Mouse (Mus musculus): ENCODE results near the gene Klhl36. TPM values are rescaled to one million over a fixed set of nuclear protein-coding genes. Genes with fewer than 3 reads are reported as not detected.
"Not testable (repeated sequence)": the region's sequence is repeated elsewhere in the genome, so short reads cannot be mapped to it uniquely, and the experiment has no call there.

The Klhl36 gene
- polyA plus RNA-seq, 1 experiment from 2014 or later = 11.4 TPM

DNA sequence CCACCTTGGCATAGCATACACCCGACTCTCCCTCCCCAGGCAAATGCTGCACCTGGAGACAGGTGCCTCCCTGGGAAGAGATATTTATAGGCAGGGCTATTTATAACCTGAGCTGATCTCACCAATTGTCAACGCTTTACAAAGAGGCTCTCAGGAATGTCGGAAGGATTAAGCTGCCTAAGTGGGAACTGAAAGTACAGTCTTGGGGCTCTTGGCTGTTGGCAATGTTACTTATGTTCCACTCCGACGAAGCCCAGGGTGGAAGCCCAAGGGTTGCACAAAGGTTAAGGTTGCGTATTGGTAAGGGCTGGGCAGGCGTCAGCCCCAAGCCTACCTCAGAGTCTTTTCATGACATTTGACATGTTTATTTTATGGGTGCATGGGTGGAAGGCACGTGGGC lies 17.5 kb upstream of the Klhl36 start:
- TF ChIP-seq CTCF (IDR thresholded peaks at IDR 0.05) (no peak), EP300 (IDR thresholded peaks at IDR 0.05) (peak; percentile 82)
- no peaks in the 10 kb centered on the region for H3K27me3 ChIP-seq (replicated peaks; ENCODE audit: insufficient read depth, low read length)
- DNase-seq (ENCODE audit: low spot score) (peak; percentile 88), ATAC-seq (peak; percentile 40)
- H3K36me3 ChIP-seq (ENCODE audit: insufficient read depth, low read length) = no peaks in the 10 kb centered on the region
- 12% methylated on average over 8 of the region's 8 CpGs for WGBS
- no peaks in the 10 kb centered on the region for H3K9me3 ChIP-seq (ENCODE audit: low read length)
- no peak overlapping the region for H3K4me3 ChIP-seq (ENCODE audit: low read depth, low read length)
- H3K4me2 ChIP-seq (replicated peaks; ENCODE audit: low read depth, low read length) = no peak overlapping the region
- H3K4me1 ChIP-seq (ENCODE audit: insufficient read depth, low read depth, low read length) = peaks cover 8% of the 10 kb centered on the region; the same call in 1 of the 2 replicates
- no peak overlapping the region for H3K27ac ChIP-seq (ENCODE audit: low read length)
- no peak overlapping the region for H3K9ac ChIP-seq (replicated peaks; ENCODE audit: low read depth)

DNA sequence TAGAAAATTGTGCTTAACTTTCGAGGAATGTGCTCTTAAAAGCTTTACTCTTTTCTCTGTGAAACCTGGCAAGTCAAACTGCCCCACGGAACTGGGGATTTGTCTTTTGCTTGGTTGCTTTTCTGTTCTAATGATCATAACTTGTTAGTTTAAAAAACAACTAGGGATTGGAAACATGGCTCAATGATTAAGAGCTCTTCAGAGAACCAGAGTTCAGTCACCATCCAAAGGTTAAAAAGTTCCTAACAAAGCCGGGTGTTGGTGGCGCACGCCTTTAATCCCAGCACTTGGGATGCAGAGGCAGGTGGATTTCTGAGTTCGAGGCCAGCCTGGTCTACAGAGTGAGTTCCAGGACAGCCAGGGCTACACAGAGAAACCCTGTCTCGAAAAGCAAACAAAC lies 16.3 kb upstream of the Klhl36 start:
- DNase-seq (ENCODE audit: low spot score); H3K4me2 ChIP-seq (replicated peaks; ENCODE audit: low read depth, low read length); H3K27ac ChIP-seq (ENCODE audit: low read length); H3K36me3 ChIP-seq (ENCODE audit: insufficient read depth, low read length); ATAC-seq; H3K9me3 ChIP-seq (ENCODE audit: low read length); H3K27me3 ChIP-seq (replicated peaks; ENCODE audit: insufficient read depth, low read length); H3K4me3 ChIP-seq (ENCODE audit: low read depth, low read length); H3K4me1 ChIP-seq (ENCODE audit: insufficient read depth, low read depth, low read length); H3K9ac ChIP-seq (replicated peaks; ENCODE audit: low read depth): not testable (repeated sequence)
- 70% methylated on average over 7 of the region's 7 CpGs for WGBS

DNA sequence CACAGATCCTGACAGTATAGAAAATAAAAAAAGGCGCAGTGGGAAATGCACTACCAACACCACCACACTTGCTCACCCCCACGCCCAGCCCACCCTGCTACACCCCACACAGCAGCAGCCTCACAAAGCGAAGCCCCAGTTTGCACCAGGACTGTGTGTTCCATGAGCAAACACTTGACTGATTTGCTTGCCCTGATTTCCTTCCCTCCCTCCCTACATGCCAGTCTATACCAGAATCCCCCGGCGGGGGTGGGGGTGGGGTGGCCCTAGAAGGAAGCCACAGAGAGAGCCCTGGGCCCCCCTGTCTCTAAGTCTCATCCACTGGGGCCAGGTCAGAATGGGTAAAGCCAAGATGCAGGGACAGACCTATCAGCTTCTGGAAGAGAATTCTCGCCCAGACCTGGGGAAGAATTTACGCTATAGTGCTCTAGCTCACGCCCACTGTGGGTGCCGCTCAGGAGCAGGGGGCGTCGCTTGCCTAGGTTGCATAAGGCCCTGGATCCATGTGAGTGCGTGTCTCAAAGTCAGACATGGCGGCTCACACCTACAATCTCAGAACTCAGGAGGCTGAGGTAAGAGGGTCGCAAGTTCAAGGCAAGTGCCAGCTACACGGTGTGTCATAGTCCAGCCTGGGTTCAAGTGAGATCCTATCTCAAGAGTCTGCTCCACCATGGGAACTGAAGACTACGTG lies 14.7 kb upstream of the Klhl36 start:
- no peak overlapping the region for H3K4me2 ChIP-seq (replicated peaks; ENCODE audit: low read depth, low read length)
- no peaks in the 10 kb centered on the region for H3K4me1 ChIP-seq (ENCODE audit: insufficient read depth, low read depth, low read length)
- no peak overlapping the region for H3K27ac ChIP-seq (ENCODE audit: low read length)
- no peaks in the 10 kb centered on the region for H3K9me3 ChIP-seq (ENCODE audit: low read length)
- DNase-seq (ENCODE audit: low spot score) (peak; percentile 49), ATAC-seq (peak; percentile 50)
- no peak overlapping the region for H3K9ac ChIP-seq (replicated peaks; ENCODE audit: low read depth)
- no peaks in the 10 kb centered on the region for H3K36me3 ChIP-seq (ENCODE audit: insufficient read depth, low read length)
- WGBS = 52% methylated on average over 16 of the region's 16 CpGs
- no peaks in the 10 kb centered on the region for H3K27me3 ChIP-seq (replicated peaks; ENCODE audit: insufficient read depth, low read length)
- no peak overlapping the region for H3K4me3 ChIP-seq (ENCODE audit: low read depth, low read length)
- TF ChIP-seq EP300 (IDR thresholded peaks at IDR 0.05) (no peak), CTCF (IDR thresholded peaks at IDR 0.05) (no peak)

DNA sequence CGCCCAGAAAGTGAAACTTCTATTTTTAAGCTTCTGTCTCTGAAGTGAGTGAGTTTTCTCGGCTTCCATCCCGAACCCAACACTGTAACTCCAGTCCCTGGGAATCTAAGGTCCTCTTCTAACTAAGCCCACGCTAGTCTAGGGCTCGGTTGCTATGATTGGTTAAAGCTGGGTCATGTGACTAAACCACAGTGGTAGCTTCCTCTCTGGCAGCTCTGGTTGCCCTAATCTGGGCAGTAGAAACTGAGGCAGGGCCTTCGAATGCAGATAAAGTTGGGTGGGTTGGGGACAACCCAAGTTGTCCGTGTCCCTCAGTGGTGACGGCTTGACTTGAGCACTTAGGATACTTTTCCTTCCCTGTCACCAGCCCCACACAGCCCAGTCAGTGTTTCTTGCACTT lies 8.5 kb upstream of the Klhl36 start:
- DNase-seq (ENCODE audit: low spot score) (no peak), ATAC-seq (no peak)
- Histone ChIP-seq H3K9ac (replicated peaks; ENCODE audit: low read depth) (no peak overlapping the region), H3K27ac (ENCODE audit: low read length) (no peak overlapping the region), H3K4me3 (ENCODE audit: low read depth, low read length) (no peak overlapping the region), H3K4me2 (replicated peaks; ENCODE audit: low read depth, low read length) (no peak overlapping the region), H3K4me1 (ENCODE audit: insufficient read depth, low read depth, low read length) (no peaks in the 10 kb centered on the region), H3K9me3 (ENCODE audit: low read length) (no peaks in the 10 kb centered on the region), H3K36me3 (ENCODE audit: insufficient read depth, low read length) (no peaks in the 10 kb centered on the region), H3K27me3 (replicated peaks; ENCODE audit: insufficient read depth, low read length) (no peaks in the 10 kb centered on the region)
- WGBS = 77% methylated on average over 8 of the region's 8 CpGs
- TF ChIP-seq CTCF (IDR thresholded peaks at IDR 0.05) (no peak), EP300 (IDR thresholded peaks at IDR 0.05) (no peak)

DNA sequence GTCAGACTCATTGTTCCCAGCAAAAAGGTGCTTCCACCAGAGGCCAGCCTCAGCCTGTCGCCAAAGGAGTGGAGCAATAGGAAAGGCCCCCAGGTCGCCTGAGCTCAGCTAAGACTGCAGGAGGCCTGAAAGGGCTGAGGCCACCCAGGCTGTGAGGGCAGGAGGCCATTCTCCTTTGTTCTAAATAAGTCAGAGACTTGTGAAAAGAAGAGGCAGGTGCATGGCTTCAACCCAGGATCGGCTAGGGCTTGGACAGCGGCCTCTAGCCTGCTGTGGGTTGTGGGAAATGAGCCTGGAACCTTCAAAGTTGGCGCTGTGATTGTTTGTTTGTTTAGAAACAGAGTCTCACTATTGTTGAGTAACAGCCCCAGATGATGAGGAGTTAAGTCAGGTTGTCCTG lies 8.0 kb upstream of the Klhl36 start:
- no peaks in the 10 kb centered on the region for H3K4me1 ChIP-seq (ENCODE audit: insufficient read depth, low read depth, low read length)
- no peak for ATAC-seq
- H3K36me3 ChIP-seq (ENCODE audit: insufficient read depth, low read length) = no peaks in the 10 kb centered on the region
- DNase-seq (ENCODE audit: low spot score) = no peak
- H3K27ac ChIP-seq (ENCODE audit: low read length) = no peak overlapping the region
- WGBS = 48% methylated on average over 5 of the region's 5 CpGs
- no peaks in the 10 kb centered on the region for H3K9me3 ChIP-seq (ENCODE audit: low read length)
- no peak overlapping the region for H3K9ac ChIP-seq (replicated peaks; ENCODE audit: low read depth)
- no peak overlapping the region for H3K4me2 ChIP-seq (replicated peaks; ENCODE audit: low read depth, low read length)
- no peak overlapping the region for H3K4me3 ChIP-seq (ENCODE audit: low read depth, low read length)
- TF ChIP-seq EP300 (IDR thresholded peaks at IDR 0.05) (no peak), CTCF (IDR thresholded peaks at IDR 0.05) (no peak)
- no peaks in the 10 kb centered on the region for H3K27me3 ChIP-seq (replicated peaks; ENCODE audit: insufficient read depth, low read length)

DNA sequence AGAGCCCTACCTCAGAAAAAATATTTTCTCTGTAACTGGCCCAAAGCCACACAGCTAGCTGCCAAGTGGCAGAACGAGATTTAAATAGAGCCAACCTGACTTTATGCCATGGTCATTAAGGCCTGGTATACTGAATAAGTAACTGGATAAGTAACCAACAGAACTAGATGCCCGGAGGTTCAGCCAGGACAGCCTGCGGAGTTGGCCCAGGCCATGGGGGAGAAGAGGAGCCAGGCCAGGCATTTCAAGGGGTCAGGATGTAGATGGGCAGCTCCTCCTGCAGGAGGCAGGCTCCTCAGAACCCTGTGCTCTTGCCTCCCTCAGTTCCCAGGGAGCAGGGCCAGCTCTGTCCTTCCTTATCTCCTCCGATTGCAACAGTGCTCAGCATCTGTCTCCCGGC lies 6.4 kb upstream of the Klhl36 start:
- H3K4me1 ChIP-seq (ENCODE audit: insufficient read depth, low read depth, low read length) = no peaks in the 10 kb centered on the region
- no peaks in the 10 kb centered on the region for H3K27me3 ChIP-seq (replicated peaks; ENCODE audit: insufficient read depth, low read length)
- WGBS = 59% methylated on average over 5 of the region's 5 CpGs
- H3K36me3 ChIP-seq (ENCODE audit: insufficient read depth, low read length) = no peaks in the 10 kb centered on the region
- no peak for ATAC-seq
- no peak overlapping the region for H3K9ac ChIP-seq (replicated peaks; ENCODE audit: low read depth)
- H3K27ac ChIP-seq (ENCODE audit: low read length) = no peak overlapping the region
- TF ChIP-seq EP300 (IDR thresholded peaks at IDR 0.05) (no peak), CTCF (IDR thresholded peaks at IDR 0.05) (peak; percentile 30)
- H3K4me3 ChIP-seq (ENCODE audit: low read depth, low read length) = no peak overlapping the region
- no peaks in the 10 kb centered on the region for H3K9me3 ChIP-seq (ENCODE audit: low read length)
- no peak overlapping the region for H3K4me2 ChIP-seq (replicated peaks; ENCODE audit: low read depth, low read length)
- no peak for DNase-seq (ENCODE audit: low spot score)

DNA sequence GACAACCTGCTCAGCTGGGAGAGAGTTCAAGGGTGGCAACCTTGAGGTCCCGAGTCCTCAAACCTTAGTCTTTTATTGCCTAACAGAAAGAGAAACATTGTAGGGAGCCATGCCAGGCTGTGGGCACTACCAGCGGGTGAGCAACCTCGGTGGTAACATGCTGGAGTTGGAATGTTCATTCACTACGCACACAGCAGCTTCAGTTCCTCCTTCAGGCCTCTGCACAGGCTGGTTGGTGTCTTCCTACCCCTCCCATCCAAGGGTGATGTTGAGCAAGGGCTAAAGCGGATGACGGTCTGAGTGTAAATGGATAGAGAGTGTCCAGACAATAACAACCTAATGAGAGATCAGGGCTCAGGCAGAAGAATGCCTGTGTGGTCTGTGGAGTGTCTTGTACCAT lies 4.3 kb upstream of the Klhl36 start:
- WGBS = 64% methylated on average over 6 of the region's 6 CpGs
- DNase-seq (ENCODE audit: low spot score) = peak; percentile 27

More for the DNA sequence above, 4.3 kb upstream of the Klhl36 start:
- H3K9ac ChIP-seq (replicated peaks; ENCODE audit: low read depth) = no peak overlapping the region
- H3K27me3 ChIP-seq (replicated peaks; ENCODE audit: insufficient read depth, low read length) = no peaks in the 10 kb centered on the region
- H3K9me3 ChIP-seq (ENCODE audit: low read length) = no peaks in the 10 kb centered on the region
- H3K4me3 ChIP-seq (ENCODE audit: low read depth, low read length) = no peak overlapping the region
- H3K36me3 ChIP-seq (ENCODE audit: insufficient read depth, low read length) = no peaks in the 10 kb centered on the region
- no peak overlapping the region for H3K4me2 ChIP-seq (replicated peaks; ENCODE audit: low read depth, low read length)
- no peaks in the 10 kb centered on the region for H3K4me1 ChIP-seq (ENCODE audit: insufficient read depth, low read depth, low read length)
- no peak for TF ChIP-seq EP300 (IDR thresholded peaks at IDR 0.05)
- TF ChIP-seq CTCF (IDR thresholded peaks at IDR 0.05) = no peak
- no peak for ATAC-seq
- no peak overlapping the region for H3K27ac ChIP-seq (ENCODE audit: low read length)

Measured in lung, postnatal 0 days (tissue).